Mouse (Mus musculus) gastrocnemius, adult 18-20 months (tissue): ENCODE results near the gene Cyfip2. TPM values are rescaled to one million over a fixed set of nuclear protein-coding genes. Genes with fewer than 3 reads are reported as not detected.

Experiments
- DNase-seq: peaks from one replicate; pipeline ENCODE4 v3.0.0; 2021; ENCODE audit warnings: low spot score
- long read RNA-seq, 2 experiments: library from polyadenylated mRNA; stranded (forward); transcript quantifications; one replicate each; pipeline ENCODE4 v2.0.0; 2021
- total RNA-seq, 2 experiments: library from RNA; stranded (reverse); gene quantifications; 2 replicates each; pipeline ENCODE4 v1.2.3; 2021

Gene Cyfip2
- 10 to 100 TPM; 12.4 to 14.0 TPM for total RNA-seq
- long read RNA-seq, experiment 1, full-length matches to known transcripts = 1 of 1 reads
- long read RNA-seq, experiment 1, partial matches to known transcripts = 0 of 1 reads
- long read RNA-seq, experiment 1, other reads (novel, unspliced or antisense) = 0 of 1 reads
- long read RNA-seq, experiment 2, partial matches to known transcripts = 1 of 1 reads
- long read RNA-seq, experiment 2, other reads (novel, unspliced or antisense) = 0 of 1 reads

GRCm38 (mm10) chr11:46312523-46313035, at the start of gene Cyfip2:
Cyfip2 (minus strand) TSS chr11:46312859.
- DNase-seq = no peak

- no peak for DNase-seq
Observed at GRCm38 (mm10) chr11:46360991-46361665, 48.5 kb upstream of the Cyfip2 start.

DNA sequence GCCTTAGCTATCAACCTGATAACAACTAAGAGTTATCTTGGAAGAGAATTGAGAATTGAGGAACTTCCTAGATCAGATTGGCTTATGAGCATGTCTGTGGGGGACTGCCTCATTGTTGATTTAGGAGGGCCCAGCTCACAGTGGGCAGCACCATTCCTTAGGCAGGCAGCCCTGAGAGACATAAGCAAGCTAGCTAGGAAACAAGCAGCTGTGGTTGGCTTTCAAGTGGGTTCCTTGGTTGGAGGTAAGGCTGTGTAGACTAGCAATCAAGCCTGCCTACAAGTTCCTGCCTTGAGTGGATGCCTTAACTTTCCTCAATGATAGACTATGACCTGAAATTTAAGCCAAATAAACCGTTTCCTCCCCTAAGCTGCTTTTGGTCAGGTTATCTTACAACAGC, 45.7 kb upstream of the Cyfip2 start:
- no peak for DNase-seq

GRCm38 (mm10) chr11:46349681-46350410, 37.2 kb upstream of the Cyfip2 start:
- DNase-seq = no peak

DNA sequence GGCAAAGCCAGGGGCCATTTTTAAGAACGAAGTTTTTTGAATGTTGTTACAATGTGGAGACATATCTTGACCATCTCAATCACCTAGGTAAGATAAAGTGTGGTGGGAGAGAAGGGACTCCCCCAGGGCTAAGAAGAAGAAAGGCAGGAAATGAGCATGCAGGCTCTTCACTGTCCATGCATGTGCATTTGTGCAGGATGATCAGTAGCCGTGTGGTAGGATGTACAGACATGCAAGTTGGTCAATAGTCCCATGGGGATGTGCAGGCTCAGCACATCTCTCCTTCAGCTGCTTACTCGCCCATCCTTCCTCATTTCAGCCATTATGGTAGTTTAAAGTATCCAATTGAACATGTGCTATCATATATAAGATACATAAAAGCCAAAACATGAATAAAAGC, 35.8 kb upstream of the Cyfip2 start:
- DNase-seq = no peak

- no peak for DNase-seq
Observed at GRCm38 (mm10) chr11:46347756-46348155, 35.1 kb upstream of the Cyfip2 start.

DNA sequence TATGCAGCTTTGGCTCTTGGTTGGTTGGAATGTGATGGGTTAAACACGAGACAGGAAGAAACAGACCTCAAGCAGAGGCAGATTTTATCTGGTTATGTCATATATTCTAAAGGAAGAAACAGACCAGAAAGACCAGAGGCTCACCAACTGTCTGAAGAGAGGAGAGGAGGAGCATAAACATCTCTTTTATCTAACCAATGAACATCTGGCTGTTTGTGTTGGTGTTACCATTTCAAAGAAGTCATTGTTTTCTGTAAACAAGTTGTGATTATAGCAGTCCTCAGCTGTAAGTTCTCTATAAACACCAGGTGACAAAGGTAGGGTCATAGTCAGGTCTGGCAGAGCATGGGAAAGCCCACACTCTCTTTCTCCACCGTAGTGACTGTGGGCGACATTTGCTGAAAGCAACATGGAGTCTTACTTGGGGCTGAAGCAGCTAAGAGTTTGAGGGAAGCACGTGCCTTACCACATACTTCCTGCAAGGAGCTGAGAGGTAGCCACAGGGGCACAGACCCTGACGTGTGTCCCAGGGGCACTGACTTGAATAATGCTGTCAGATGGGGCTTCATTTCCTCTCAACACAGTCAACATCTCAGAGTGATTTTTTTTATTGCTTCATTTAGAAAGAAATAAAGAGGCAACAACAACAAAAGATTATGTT, 31.4 kb upstream of the Cyfip2 start:
- no peak for DNase-seq

GRCm38 (mm10) chr11:46341960-46342359, 29.3 kb upstream of the Cyfip2 start:
- DNase-seq = no peak

- no peak for DNase-seq
Observed at GRCm38 (mm10) chr11:46336020-46336419, 23.4 kb upstream of the Cyfip2 start.

DNA sequence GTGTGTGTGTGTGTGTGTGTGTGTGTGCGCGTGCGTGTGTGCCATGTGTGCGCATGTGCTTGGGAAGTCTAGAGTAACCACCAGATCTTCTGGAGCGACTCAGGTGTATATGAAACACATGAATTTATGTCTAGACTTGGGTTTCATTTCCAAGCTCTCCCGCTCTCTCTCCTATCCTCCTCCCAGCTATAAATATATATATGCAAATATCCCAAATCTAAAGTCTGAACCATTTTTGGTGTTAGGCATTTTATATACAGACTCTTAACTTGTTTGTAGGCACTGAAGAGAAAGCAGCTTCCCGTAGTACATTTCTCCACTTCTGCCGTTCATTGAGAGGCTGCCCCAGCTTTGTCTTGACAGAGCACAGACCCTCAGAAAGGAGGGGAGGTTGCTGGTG, 19.6 kb upstream of the Cyfip2 start:
- no peak for DNase-seq

DNA sequence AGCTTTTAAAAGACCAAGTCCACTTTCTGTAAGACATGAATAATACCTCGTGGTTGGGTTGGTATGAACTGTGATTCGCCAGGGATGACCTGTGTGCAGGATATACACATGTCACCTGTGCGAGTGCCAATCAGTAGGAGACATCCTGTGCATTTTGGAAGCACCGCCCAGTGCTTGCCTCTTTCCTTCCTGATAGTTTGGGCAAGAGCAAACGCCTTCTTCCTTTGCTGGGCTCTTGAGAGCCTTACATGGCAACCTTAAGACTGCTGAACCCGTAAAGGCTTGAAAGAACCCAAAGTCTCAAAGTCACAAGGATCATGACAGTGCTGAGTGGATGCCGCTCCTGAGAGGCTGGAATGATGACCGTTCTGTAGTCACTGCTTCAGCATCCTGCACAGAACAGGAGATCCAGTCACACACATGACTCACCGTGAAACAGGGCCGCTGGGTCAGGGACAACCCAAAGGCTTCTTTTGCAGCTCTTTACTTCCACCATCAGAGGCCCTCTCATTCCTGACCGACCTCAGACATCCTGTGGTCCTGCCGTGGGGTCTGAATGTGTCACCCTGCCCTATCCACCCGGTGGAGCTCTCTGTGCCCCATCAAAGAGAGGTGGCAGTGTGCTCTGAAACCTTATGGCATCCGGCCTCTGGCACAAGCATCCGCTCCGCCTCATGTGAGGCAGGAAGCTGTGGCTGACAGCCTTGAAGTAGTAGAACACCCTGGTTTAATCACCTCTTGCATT, 13.8 kb upstream of the Cyfip2 start:
- no peak for DNase-seq

DNA sequence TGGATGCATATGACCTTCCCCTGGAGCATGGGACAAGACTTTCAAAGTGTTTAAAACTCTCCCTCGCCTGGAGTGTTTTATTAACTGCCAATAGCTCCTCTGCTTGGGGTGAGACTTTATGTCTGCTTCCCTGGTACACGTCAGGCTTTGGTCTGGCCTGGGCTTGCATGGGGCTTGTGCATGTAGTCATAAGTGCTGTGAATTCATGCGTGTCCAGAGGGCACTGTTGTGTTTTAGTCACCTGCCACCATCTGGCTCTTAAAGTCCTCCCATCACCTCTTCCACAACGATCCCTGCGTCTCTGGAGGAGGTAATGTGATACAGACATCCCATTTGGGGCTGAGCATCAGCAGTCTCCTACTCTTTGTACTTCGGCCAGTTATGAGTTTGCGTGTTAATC, 8.9 kb upstream of the Cyfip2 start:
- DNase-seq = no peak

GRCm38 (mm10) chr11:46314534-46314933, 1.9 kb upstream of the Cyfip2 start:
- DNase-seq = no peak

GRCm38 (mm10) chr11:46313851-46314250, 1.2 kb upstream of the Cyfip2 start:
- no peak for DNase-seq

GRCm38 (mm10) chr11:46311703-46312522, 746 bp downstream of the Cyfip2 start:
- no peak for DNase-seq

GRCm38 (mm10) chr11:46311181-46311702, 1.4 kb downstream of the Cyfip2 start:
- no peak for DNase-seq

- no peak for DNase-seq
Observed at GRCm38 (mm10) chr11:46310647-46311063, 2.0 kb downstream of the Cyfip2 start.

- DNase-seq = no peak
Observed at GRCm38 (mm10) chr11:46309808-46310555, 2.7 kb downstream of the Cyfip2 start.

DNA sequence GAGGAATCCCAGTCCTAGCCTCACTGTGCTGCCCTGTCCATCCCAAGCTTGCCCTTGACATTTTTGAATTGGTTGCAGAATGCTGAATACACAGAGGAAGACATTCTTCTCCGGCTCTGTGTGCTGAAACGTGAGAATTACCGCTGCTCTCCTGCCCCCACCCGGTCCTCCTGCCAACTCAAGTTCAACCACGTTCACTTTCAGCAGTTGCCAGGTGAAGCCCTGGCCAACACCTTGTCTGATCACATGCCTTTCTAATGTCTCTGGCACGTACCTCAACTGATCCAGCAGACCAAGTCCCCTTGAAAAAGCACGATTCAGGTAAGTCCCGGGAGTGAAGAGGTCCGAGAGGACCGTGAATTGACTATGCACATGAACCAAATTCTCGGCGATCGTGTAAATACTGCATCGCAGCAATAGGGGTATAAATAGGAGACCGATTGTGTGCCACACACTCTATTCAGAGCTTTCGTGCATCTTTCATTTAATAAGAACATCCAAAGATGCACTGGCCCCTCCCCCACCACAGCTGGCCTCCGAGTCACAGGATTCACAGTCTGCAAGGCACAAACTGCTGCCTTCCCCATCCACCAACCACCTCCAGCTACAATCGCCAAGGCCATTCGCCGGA, 3.4 kb downstream of the Cyfip2 start:
- DNase-seq = no peak
